Mouse (Mus musculus): ENCODE measurements around the gene Use1. TPM values are rescaled to one million over a fixed set of nuclear protein-coding genes. Genes with fewer than 3 reads are reported as not detected.

Gene Use1
- polyA plus RNA-seq, 1 experiment from 2014 or later: 95.4 TPM

- H3K4me1 ChIP-seq (ENCODE audit: control insufficient read depth in 2 of 2, insufficient read depth in 2 of 2, low read length in 2 of 2): peaks cover 17 to 45% of the 10 kb centered on the region in 2 experiments
- H3K4me3 ChIP-seq (ENCODE audit: control insufficient read depth in 1 of 2, insufficient read depth in 1 of 2, low read depth in 1 of 2, low read length in 2 of 2): peak overlapping the region; percentile 88 to 90
- no peaks in the 10 kb centered on the region for H3K9me3 ChIP-seq (ENCODE audit: control insufficient read depth, low read length)
- no peak for ATAC-seq (ENCODE audit: insufficient number of reproducible peaks, insufficient read depth, low FRiP score, low read depth)
- peaks cover 39% of the 10 kb centered on the region for H3K36me3 ChIP-seq (ENCODE audit: control insufficient read depth, insufficient read depth, low read length)
- peak overlapping the region; percentile 98 for H3K4me2 ChIP-seq (ENCODE audit: low read length)
- H3K27me3 ChIP-seq (ENCODE audit: control insufficient read depth, insufficient read depth, low read length): no peaks in the 10 kb centered on the region
- H3K27ac ChIP-seq (replicated peaks in 1 of 2; ENCODE audit: control insufficient read depth in 1 of 2, insufficient read depth in 1 of 2, low read depth in 2 of 2, low read length in 2 of 2): no peak overlapping the region
- WGBS: 60% methylated on average over 3 of the region's 3 CpGs
- peak overlapping the region; percentile 94 for H3K9ac ChIP-seq (ENCODE audit: low read length)
These were observed 12.9 kb downstream of the Use1 start for GRCm38 (mm10) chr8:71379512-71380075.

- Histone ChIP-seq H3K9ac (ENCODE audit: low read length) (peak overlapping the region; percentile 94), H3K27me3 (ENCODE audit: control insufficient read depth, insufficient read depth, low read length) (no peaks in the 10 kb centered on the region), H3K9me3 (ENCODE audit: control insufficient read depth, low read length) (no peaks in the 10 kb centered on the region), H3K27ac (replicated peaks in 1 of 2; ENCODE audit: control insufficient read depth in 1 of 2, insufficient read depth in 1 of 2, low read depth in 2 of 2, low read length in 2 of 2) (peak overlapping the region; percentile 18 to 87; a peak in 2 of 4 replicates), H3K4me3 (ENCODE audit: control insufficient read depth in 1 of 2, insufficient read depth in 1 of 2, low read depth in 1 of 2, low read length in 2 of 2) (peak overlapping the region; percentile 88 to 90), H3K4me1 (ENCODE audit: control insufficient read depth in 2 of 2, insufficient read depth in 2 of 2, low read length in 2 of 2) (peaks cover 17 to 44% of the 10 kb centered on the region in 2 experiments), H3K4me2 (ENCODE audit: low read length) (peak overlapping the region; percentile 98), H3K36me3 (ENCODE audit: control insufficient read depth, insufficient read depth, low read length) (peaks cover 30% of the 10 kb centered on the region)
- WGBS: 2% methylated on average over 72 of the region's 72 CpGs
- ATAC-seq (ENCODE audit: insufficient number of reproducible peaks, insufficient read depth, low FRiP score, low read depth): no peak
These were observed 13.8 kb downstream of the Use1 start for GRCm38 (mm10) chr8:71380178-71381171.

- Histone ChIP-seq H3K36me3 (ENCODE audit: control insufficient read depth, insufficient read depth, low read length) (peaks cover 21% of the 10 kb centered on the region), H3K4me2 (ENCODE audit: low read length) (peak within 1 kb of the TSS; percentile 98), H3K27me3 (ENCODE audit: control insufficient read depth, insufficient read depth, low read length) (no peaks in the 10 kb centered on the region), H3K9ac (ENCODE audit: low read length) (peak within 1 kb of the TSS; percentile 94), H3K4me1 (ENCODE audit: control insufficient read depth in 2 of 2, insufficient read depth in 2 of 2, low read length in 2 of 2) (peaks cover 12 to 34% of the 10 kb centered on the region in 2 experiments), H3K9me3 (ENCODE audit: control insufficient read depth, low read length) (no peaks in the 10 kb centered on the region), H3K27ac (replicated peaks in 1 of 2; ENCODE audit: control insufficient read depth in 1 of 2, insufficient read depth in 1 of 2, low read depth in 2 of 2, low read length in 2 of 2) (peak within 1 kb of the TSS; percentile 84 to 87), H3K4me3 (ENCODE audit: control insufficient read depth in 1 of 2, insufficient read depth in 1 of 2, low read depth in 1 of 2, low read length in 2 of 2) (peak within 1 kb of the TSS; percentile 88 to 90)
- peak; percentile 34 for ATAC-seq (ENCODE audit: insufficient number of reproducible peaks, insufficient read depth, low FRiP score, low read depth)
- WGBS: under 1% methylated on average over 44 of the region's 89 CpGs
These were observed 14.8 kb downstream of the Use1 start, which contains the start of gene Nr2f6 for GRCm38 (mm10) chr8:71381421-71381970. Gene Nr2f6, minus strand, starts transcription at chr8:71381960.

GRCm38 (mm10) chr8:71381971-71382961 is 15.6 kb downstream of the Use1 start:
- H3K9me3 ChIP-seq (ENCODE audit: control insufficient read depth, low read length): no peaks in the 10 kb centered on the region
- H3K27ac ChIP-seq (replicated peaks in 1 of 2; ENCODE audit: control insufficient read depth in 1 of 2, insufficient read depth in 1 of 2, low read depth in 2 of 2, low read length in 2 of 2): peak overlapping the region; percentile 79 to 87
- peaks cover 9 to 29% of the 10 kb centered on the region in 2 experiments for H3K4me1 ChIP-seq (ENCODE audit: control insufficient read depth in 2 of 2, insufficient read depth in 2 of 2, low read length in 2 of 2)
- peak overlapping the region; percentile 94 for H3K9ac ChIP-seq (ENCODE audit: low read length)
- peak overlapping the region; percentile 88 to 90 for H3K4me3 ChIP-seq (ENCODE audit: control insufficient read depth in 1 of 2, insufficient read depth in 1 of 2, low read depth in 1 of 2, low read length in 2 of 2)
- peaks cover 14% of the 10 kb centered on the region for H3K36me3 ChIP-seq (ENCODE audit: control insufficient read depth, insufficient read depth, low read length)
- peak; percentile 93 for ATAC-seq (ENCODE audit: insufficient number of reproducible peaks, insufficient read depth, low FRiP score, low read depth)
- H3K4me2 ChIP-seq (ENCODE audit: low read length): peak overlapping the region; percentile 98
- H3K27me3 ChIP-seq (ENCODE audit: control insufficient read depth, insufficient read depth, low read length): no peaks in the 10 kb centered on the region
- 5% methylated on average over 59 of the region's 80 CpGs for WGBS

GRCm38 (mm10) chr8:71383396-71383795 is 16.7 kb downstream of the Use1 start:
- no peak overlapping the region for H3K9ac ChIP-seq (ENCODE audit: low read length)
- H3K27me3 ChIP-seq (ENCODE audit: control insufficient read depth, insufficient read depth, low read length): no peaks in the 10 kb centered on the region
- peaks cover 3% of the 10 kb centered on the region for H3K36me3 ChIP-seq (ENCODE audit: control insufficient read depth, insufficient read depth, low read length)
- peaks cover 9 to 29% of the 10 kb centered on the region in 2 experiments for H3K4me1 ChIP-seq (ENCODE audit: control insufficient read depth in 2 of 2, insufficient read depth in 2 of 2, low read length in 2 of 2)
- no peak for ATAC-seq (ENCODE audit: insufficient number of reproducible peaks, insufficient read depth, low FRiP score, low read depth)
- H3K4me2 ChIP-seq (ENCODE audit: low read length): no peak overlapping the region
- H3K4me3 ChIP-seq (ENCODE audit: control insufficient read depth in 1 of 2, insufficient read depth in 1 of 2, low read depth in 1 of 2, low read length in 2 of 2): no peak overlapping the region
- no peaks in the 10 kb centered on the region for H3K9me3 ChIP-seq (ENCODE audit: control insufficient read depth, low read length)
- 0 out of 4 replicates have a peak overlapping the region, but pooled peaks of 1 of the 2 experiments have one; percentile 87 for H3K27ac ChIP-seq (replicated peaks in 1 of 2; ENCODE audit: control insufficient read depth in 1 of 2, insufficient read depth in 1 of 2, low read depth in 2 of 2, low read length in 2 of 2)
- WGBS: 36% methylated on average over 12 of the region's 12 CpGs

GRCm38 (mm10) chr8:71383860-71384259 is 17.2 kb downstream of the Use1 start:
- H3K4me2 ChIP-seq (ENCODE audit: low read length): no peak overlapping the region
- 68% methylated on average over 3 of the region's 3 CpGs for WGBS
- no peaks in the 10 kb centered on the region for H3K9me3 ChIP-seq (ENCODE audit: control insufficient read depth, low read length)
- peaks cover 9 to 26% of the 10 kb centered on the region in 2 experiments for H3K4me1 ChIP-seq (ENCODE audit: control insufficient read depth in 2 of 2, insufficient read depth in 2 of 2, low read length in 2 of 2)
- H3K27ac ChIP-seq (replicated peaks in 1 of 2; ENCODE audit: control insufficient read depth in 1 of 2, insufficient read depth in 1 of 2, low read depth in 2 of 2, low read length in 2 of 2): no peak overlapping the region
- H3K36me3 ChIP-seq (ENCODE audit: control insufficient read depth, insufficient read depth, low read length): no peaks in the 10 kb centered on the region
- no peak overlapping the region for H3K4me3 ChIP-seq (ENCODE audit: control insufficient read depth in 1 of 2, insufficient read depth in 1 of 2, low read depth in 1 of 2, low read length in 2 of 2)
- no peaks in the 10 kb centered on the region for H3K27me3 ChIP-seq (ENCODE audit: control insufficient read depth, insufficient read depth, low read length)
- ATAC-seq (ENCODE audit: insufficient number of reproducible peaks, insufficient read depth, low FRiP score, low read depth): no peak
- H3K9ac ChIP-seq (ENCODE audit: low read length): no peak overlapping the region
